26 mouse cellular contexts compared by ENCODE assay signal in genomic region chr5:27739216-27739615, GRCm38 (mm10).
"Had no signal": no experiment of that assay in that cellular context is flagged by ENCODE, and none has a peak within 500 bp of the region (broad histone marks: within the 10 kb centered on the region; RNA-seq: fewer than 3 reads in every experiment).

No protein-coding gene starts in this region.

- DNase-seq: heart, postnatal 10 days; heart, postnatal 14 days; heart, postnatal 36 days; heart, postnatal 4 days; kidney, adult 11 months; kidney, adult 18-20 months; kidney, adult 2 months; kidney, adult 8-10 months; kidney, adult 9 months; kidney, postnatal 10 days; kidney, postnatal 14 days; kidney, postnatal 25 days; kidney, postnatal 36 days; kidney, postnatal 4 days; layer of hippocampus, adult 9-11 months; layer of hippocampus, postnatal 36 days had no signal

- H3K4me3 ChIP-seq: heart, embryonic 13.5 days; heart, embryonic 15.5 days; hindbrain, embryonic 10.5 days; hindbrain, embryonic 12.5 days; hindbrain, embryonic 13.5 days; hindbrain, embryonic 15.5 days; intestine, embryonic 15.5 days; kidney, embryonic 15.5 days; layer of hippocampus, adult 2 months; left cerebral cortex, adult 2 months had no signal

- H3K4me1 ChIP-seq: heart, embryonic 13.5 days; heart, embryonic 15.5 days; hindbrain, embryonic 10.5 days; hindbrain, embryonic 12.5 days; hindbrain, embryonic 13.5 days; hindbrain, embryonic 15.5 days; intestine, embryonic 15.5 days; kidney, embryonic 15.5 days had no signal
